Mouse (Mus musculus) kidney, embryonic 16.5 days (tissue): Measurements from ENCODE around the gene Pigk. TPM values are rescaled to one million over a fixed set of nuclear protein-coding genes. Genes with fewer than 3 reads are reported as not detected.

Experiments
- ATAC-seq: fragments of 200-750 bp; cut with Nextera tagmentation; 2 replicates; pipeline ENCODE4 v1.8.0; 2017; ENCODE audit warnings: moderate TSS enrichment; ENCODE audit not compliant: low FRiP score, low TSS enrichment
- H3K27ac ChIP-seq: fragments of 300-500 bp; sonication (generic); 2 replicates; pipeline ENCODE4 v1.5.1; 2014; ENCODE audit warnings: low read length
- H3K27me3 ChIP-seq: fragments of 300-500 bp; sonication (generic); 2 replicates; pipeline ENCODE4 v1.6.1; 2014; ENCODE audit warnings: low read length, control low read depth, mixed read lengths; ENCODE audit not compliant: insufficient read depth
- H3K36me3 ChIP-seq: fragments of 300-500 bp; sonication (generic); 2 replicates; pipeline ENCODE4 v1.6.1; 2014; ENCODE audit warnings: low read length, control low read depth, mixed read lengths; ENCODE audit not compliant: insufficient read depth
- H3K4me1 ChIP-seq: fragments of 300-500 bp; sonication (generic); 2 replicates; pipeline ENCODE4 v1.6.1; 2014; ENCODE audit warnings: low read length, control low read depth, mixed read lengths; ENCODE audit not compliant: insufficient read depth
- H3K4me2 ChIP-seq: fragments of 300-500 bp; sonication (generic); replicated peaks from 2 replicates; pipeline ENCODE4 v1.6.1; 2014; ENCODE audit warnings: low read depth, low read length
- H3K4me3 ChIP-seq: fragments of 300-500 bp; sonication (generic); 2 replicates; pipeline ENCODE4 v1.5.1; 2014; ENCODE audit warnings: mild to moderate bottlenecking, low read length
- H3K9ac ChIP-seq: fragments of 300-500 bp; sonication (generic); replicated peaks from 2 replicates; pipeline ENCODE4 v1.6.1; 2014; ENCODE audit warnings: low read length
- H3K9me3 ChIP-seq: fragments of 300-500 bp; sonication (generic); 2 replicates; pipeline ENCODE4 v1.6.1; 2016; ENCODE audit warnings: low read length, control low read depth
- WGBS: fragments of 180-500 bp; shearing (Covaris S2); extraction: QIAGEN DNeasy Blood & Tissue Kit; methylation state at CpG from one replicate; pipeline ENCODE4 v1.1.7; 2014; 5-methylcytosine and 5-hydroxymethylcytosine counted together
- polyA plus RNA-seq: library from polyadenylated mRNA; unstranded; fragments of >200 nt; fragmentation: Nextera tagmentation; extraction: Ambion mirVana; gene quantifications from 2 replicates; pipeline ENCODE4 v1.2.1, GENCODE M21; 2015

Gene Pigk
- polyA plus RNA-seq, 1 experiment from 2014 or later, result 43.9 TPM

DNA sequence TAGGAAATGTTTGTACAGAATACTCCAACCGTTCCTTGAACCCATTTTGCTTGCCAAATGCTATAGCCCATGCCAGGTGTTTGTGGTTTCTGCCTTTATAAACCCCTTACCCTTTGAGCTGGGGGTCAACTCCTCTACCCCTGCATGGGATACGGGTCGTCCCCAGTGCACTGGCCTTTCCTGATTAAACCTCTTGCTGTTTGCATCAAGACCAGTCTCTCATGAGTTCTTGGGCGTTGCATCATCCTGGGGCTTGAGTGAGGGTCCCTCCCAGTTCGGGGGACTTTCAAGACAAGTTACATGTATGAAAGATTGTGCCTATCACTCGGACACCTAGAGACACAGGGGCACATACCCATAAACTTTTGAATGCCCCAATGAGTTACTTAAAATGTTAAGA is 200.5 kb downstream of the Pigk start:
- Histone ChIP-seq H3K36me3 (no peaks in the 10 kb centered on the region), H3K4me2 (no peak overlapping the region), H3K9ac (no peak overlapping the region), H3K9me3 (no peaks in the 10 kb centered on the region), H3K27ac (no peak overlapping the region), H3K27me3 (no peaks in the 10 kb centered on the region), H3K4me1 (peaks cover 7% of the 10 kb centered on the region; the same call in 1 of the 2 replicates), H3K4me3 (no peak overlapping the region)
- ATAC-seq, result no peak
- WGBS, result 84% methylated on average over 6 of the region's 6 CpGs

DNA sequence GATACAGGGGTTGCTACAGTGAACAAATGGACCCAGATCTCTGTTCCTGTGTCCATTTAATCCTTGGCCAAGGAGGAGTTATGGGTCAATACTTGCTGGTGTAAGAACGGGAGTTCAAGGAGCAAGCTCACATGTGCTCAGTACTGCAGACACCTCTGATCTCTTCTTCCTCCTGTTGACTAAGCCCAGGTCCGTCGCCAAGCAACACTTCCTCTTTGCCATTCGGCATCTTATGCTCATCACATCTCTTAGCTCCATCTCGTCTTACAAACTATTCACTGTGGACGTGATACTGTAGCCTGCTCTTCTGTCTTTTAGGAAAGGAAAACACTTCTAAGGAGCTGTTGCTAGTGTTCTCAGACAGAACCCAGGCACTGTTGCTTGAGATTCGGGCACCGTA is 203.7 kb downstream of the Pigk start:
- Histone ChIP-seq H3K9ac (no peak overlapping the region), H3K4me1 (peaks cover 3% of the 10 kb centered on the region; the same call in 1 of the 2 replicates), H3K9me3 (no peaks in the 10 kb centered on the region), H3K27ac (no peak overlapping the region), H3K4me3 (no peak overlapping the region), H3K4me2 (no peak overlapping the region), H3K27me3 (no peaks in the 10 kb centered on the region), H3K36me3 (no peaks in the 10 kb centered on the region)
- 69% methylated on average over 8 of the region's 8 CpGs for WGBS
- ATAC-seq, result no peak

DNA sequence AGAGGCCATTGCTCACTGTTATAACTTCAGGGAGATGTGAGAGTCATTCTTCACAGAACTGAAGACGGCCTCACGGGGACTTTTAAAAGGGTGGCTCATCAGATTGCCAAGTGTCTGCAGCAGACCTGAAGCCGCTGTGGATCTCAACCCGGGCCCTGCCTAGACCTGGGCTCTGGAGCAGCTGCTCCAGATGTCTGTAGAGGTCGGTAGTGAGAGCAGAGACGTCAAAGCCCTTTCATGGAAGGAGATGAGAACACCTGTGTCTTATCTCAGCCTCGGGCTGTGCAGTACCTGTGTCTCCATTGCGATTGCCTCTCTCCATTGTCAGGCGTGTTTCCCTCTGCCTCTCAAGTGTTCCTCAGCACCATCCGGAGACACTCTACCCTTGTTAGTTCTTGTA is 205.2 kb downstream of the Pigk start:
- H3K4me1 ChIP-seq, result no peaks in the 10 kb centered on the region; the same call in 1 of the 2 replicates
- no peaks in the 10 kb centered on the region for H3K9me3 ChIP-seq
- H3K27me3 ChIP-seq, result no peaks in the 10 kb centered on the region
- WGBS, result 71% methylated on average over 10 of the region's 10 CpGs
- no peak overlapping the region for H3K4me3 ChIP-seq
- no peak overlapping the region for H3K4me2 ChIP-seq
- no peaks in the 10 kb centered on the region for H3K36me3 ChIP-seq
- no peak for ATAC-seq
- H3K27ac ChIP-seq, result no peak overlapping the region
- H3K9ac ChIP-seq, result no peak overlapping the region

DNA sequence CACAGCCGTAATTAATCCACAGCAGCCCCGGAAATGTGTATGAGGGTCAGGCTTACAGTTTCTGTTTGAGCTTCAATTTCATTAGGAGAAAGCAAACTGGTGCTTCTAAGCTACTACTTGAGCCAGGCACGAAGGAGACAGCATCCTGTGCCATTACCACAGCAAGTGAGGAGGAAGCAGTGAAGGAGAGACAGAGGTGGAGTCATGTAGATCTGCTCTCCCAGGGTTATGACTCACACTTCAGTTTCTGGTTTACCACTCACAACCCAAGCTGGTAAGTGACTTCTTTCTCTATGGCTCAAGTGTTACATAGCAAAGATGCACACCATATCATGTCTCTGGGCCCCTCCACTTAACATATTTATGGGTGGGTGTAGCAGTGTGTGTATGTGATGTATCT is 206.5 kb downstream of the Pigk start:
- Histone ChIP-seq H3K9ac (no peak overlapping the region), H3K27ac (no peak overlapping the region), H3K9me3 (no peaks in the 10 kb centered on the region), H3K4me1 (no peaks in the 10 kb centered on the region; the same call in 1 of the 2 replicates), H3K27me3 (no peaks in the 10 kb centered on the region), H3K4me2 (no peak overlapping the region), H3K4me3 (no peak overlapping the region), H3K36me3 (no peaks in the 10 kb centered on the region)
- 43% methylated on average over 3 of the region's 3 CpGs for WGBS
- ATAC-seq, result 0 out of 2 replicates have a peak, but pooled peaks have one; percentile 19

DNA sequence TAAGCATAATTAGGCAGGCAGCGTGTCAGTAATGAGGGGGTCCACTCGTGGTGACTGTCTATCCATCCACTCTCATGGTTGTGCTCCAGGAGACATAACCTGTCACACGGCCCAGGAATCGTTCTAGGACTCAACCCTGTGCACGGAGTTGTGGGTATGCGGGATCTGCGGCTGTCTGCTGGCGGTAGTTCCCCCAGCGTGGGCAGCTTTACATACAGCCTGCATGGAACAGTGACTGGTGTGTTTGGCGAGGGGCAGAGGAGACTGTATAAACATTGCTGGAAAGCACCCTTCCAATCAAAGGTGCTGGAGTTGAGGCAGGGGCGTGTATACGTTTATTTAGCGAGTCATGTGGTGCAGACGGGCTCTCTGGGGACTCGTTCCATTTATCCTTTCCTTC is 209.6 kb downstream of the Pigk start:
- Histone ChIP-seq H3K9ac (no peak overlapping the region), H3K27me3 (no peaks in the 10 kb centered on the region), H3K9me3 (no peaks in the 10 kb centered on the region), H3K4me3 (no peak overlapping the region), H3K36me3 (no peaks in the 10 kb centered on the region), H3K27ac (no peak overlapping the region), H3K4me2 (no peak overlapping the region), H3K4me1 (no peaks in the 10 kb centered on the region; the same call in 1 of the 2 replicates)
- 0 out of 2 replicates have a peak, but pooled peaks have one; percentile 19 for ATAC-seq
- 53% methylated on average over 15 of the region's 15 CpGs for WGBS

DNA sequence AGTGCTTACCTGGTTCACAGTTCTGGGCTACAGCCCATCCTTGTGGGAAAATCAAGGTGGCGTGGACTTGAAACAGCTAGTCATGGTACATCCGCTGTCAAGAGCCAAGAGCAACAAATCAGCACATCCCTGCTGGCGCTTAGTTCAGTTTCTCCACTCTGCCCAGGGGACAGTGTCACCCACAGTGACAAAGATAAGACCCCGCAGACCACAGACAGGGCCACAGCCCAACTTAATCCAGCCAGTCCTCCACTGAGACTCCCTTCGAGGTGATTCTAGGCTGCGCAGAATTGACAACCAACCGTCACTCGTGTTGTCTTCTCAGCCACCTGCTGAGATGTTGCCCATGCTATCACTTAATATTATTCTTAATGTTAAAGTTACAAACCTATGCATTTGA is 211.5 kb downstream of the Pigk start:
- WGBS, result 93% methylated on average over 8 of the region's 8 CpGs
- no peaks in the 10 kb centered on the region for H3K36me3 ChIP-seq
- ATAC-seq, result no peak
- no peaks in the 10 kb centered on the region for H3K9me3 ChIP-seq
- no peak overlapping the region for H3K9ac ChIP-seq
- H3K27ac ChIP-seq, result no peak overlapping the region
- no peak overlapping the region for H3K4me2 ChIP-seq
- H3K27me3 ChIP-seq, result no peaks in the 10 kb centered on the region
- H3K4me1 ChIP-seq, result peaks cover 4% of the 10 kb centered on the region; the same call in 1 of the 2 replicates
- H3K4me3 ChIP-seq, result no peak overlapping the region

DNA sequence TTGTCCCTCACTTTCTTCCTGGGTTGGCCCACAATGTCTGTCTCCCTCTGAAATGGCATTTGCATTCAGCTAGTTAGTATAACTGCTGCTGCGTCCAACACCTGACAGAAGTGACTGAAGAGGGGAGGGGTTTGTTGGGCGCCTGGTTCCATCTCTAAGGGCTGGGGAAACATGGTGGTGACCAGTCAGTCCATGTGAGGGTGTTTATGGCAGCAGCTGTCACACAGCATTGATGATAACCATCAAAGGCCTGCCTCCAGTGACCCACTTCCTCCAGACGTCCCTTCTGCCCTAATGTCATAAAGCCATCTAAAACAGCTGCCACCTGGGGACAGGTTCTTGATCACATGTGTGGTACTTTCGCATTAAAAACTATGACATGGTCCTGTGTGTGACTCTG is 212.3 kb downstream of the Pigk start:
- H3K27me3 ChIP-seq, result no peaks in the 10 kb centered on the region
- no peak overlapping the region for H3K27ac ChIP-seq
- no peak overlapping the region for H3K4me3 ChIP-seq
- no peak overlapping the region for H3K4me2 ChIP-seq
- H3K9ac ChIP-seq, result no peak overlapping the region
- H3K4me1 ChIP-seq, result peaks cover 4% of the 10 kb centered on the region; the same call in 1 of the 2 replicates
- no peaks in the 10 kb centered on the region for H3K9me3 ChIP-seq
- 62% methylated on average over 4 of the region's 4 CpGs for WGBS
- ATAC-seq, result no peak
- H3K36me3 ChIP-seq, result no peaks in the 10 kb centered on the region

DNA sequence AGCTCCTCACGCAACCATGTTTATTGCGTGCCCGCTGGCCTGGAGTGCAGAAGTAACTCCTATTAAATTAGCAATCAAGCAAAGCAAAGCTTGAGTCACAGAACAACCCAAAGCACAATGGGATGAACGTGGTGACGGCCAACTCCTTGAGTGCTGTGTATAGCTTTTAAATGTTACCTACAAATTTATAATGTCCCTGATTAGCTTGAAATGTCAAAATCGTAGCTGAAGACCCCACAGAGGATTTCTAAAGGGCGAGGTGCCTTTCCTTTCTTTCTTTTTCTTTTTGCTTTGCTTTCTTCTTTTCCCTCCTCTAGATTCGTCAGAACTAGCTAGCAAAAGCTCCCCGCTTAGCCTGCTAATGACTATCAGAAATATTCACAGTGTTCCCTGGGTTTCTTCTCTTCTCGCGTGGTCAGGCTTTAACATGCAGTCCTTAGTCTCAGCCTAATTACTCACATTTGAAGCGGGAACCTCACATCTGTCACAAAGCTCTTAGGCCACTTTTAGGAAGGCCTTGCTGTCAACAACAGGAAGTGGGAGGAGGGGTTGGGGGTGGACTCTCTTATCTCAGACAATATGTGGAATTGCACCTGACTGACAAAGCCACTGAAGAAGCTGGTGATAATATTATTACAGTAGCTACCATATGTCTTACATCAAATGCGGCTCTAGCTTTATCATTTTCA is 214.5 kb downstream of the Pigk start:
- ATAC-seq, result 0 out of 2 replicates have a peak, but pooled peaks have one; percentile 23
- Histone ChIP-seq H3K36me3 (no peaks in the 10 kb centered on the region), H3K9me3 (no peaks in the 10 kb centered on the region), H3K4me2 (no peak overlapping the region), H3K4me3 (no peak overlapping the region), H3K4me1 (peaks cover 4% of the 10 kb centered on the region; the same call in 1 of the 2 replicates), H3K27me3 (no peaks in the 10 kb centered on the region), H3K27ac (no peak overlapping the region), H3K9ac (no peak overlapping the region)
- 59% methylated on average over 13 of the region's 13 CpGs for WGBS

DNA sequence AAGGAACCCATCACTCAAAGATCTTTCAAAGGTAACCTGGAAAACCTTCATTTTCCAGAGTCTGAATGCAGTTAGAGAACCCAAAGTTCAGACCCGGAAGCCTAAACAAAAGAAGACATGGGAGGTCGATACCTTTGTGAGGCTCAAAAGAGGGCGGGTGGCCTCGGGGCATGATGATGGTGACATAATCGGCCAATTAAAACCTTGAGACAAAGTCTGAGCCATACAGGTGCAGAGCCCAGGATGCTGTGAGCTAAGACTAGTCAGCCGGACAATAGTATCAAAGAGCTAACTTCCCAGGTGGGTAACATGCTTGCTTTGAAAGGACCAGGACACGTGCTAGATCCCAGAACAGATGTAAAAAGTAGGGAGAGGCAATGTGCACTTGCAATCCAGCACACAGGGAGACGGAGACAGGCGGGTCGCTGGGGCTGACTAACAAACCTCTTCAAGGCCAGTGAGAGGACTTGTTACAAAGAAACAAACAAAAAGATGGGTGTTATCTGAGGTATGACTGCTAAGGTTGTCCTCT is 215.4 kb downstream of the Pigk start:
- H3K27ac ChIP-seq, result no peak overlapping the region
- ATAC-seq, result no peak
- 70% methylated on average over 10 of the region's 10 CpGs for WGBS

DNA sequence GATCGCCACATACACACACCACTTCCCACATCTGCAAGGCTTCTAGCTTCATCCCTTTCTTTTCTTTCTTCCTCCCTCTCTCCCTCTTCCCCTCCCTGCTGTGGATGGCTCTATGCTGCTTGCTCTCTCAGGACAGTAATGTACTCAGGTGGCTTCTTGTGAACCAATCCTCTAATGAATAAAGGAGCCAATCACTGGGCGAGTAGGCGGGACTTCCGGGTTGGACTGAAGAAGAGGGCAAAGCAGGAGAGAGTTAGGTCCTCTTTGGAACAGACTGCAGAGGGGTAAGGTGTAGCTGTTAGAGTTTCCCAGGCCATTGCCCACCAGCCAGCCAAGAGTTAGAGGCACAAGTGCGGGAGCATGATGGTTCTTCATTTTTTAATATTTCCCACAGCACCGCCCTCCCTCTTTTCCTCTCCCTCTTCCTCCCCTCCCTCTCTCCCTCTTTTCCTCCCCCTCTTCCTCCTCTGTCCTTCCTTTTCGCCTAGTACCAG is 215.9 kb downstream of the Pigk start:
- no peak overlapping the region for H3K4me3 ChIP-seq
- no peaks in the 10 kb centered on the region for H3K27me3 ChIP-seq
- no peak overlapping the region for H3K4me2 ChIP-seq
- peaks cover 4% of the 10 kb centered on the region; the same call in 1 of the 2 replicates for H3K4me1 ChIP-seq
- no peaks in the 10 kb centered on the region for H3K36me3 ChIP-seq
- no peak for ATAC-seq
- H3K27ac ChIP-seq, result no peak overlapping the region
- WGBS, result 85% methylated on average over 7 of the region's 7 CpGs
- no peak overlapping the region for H3K9ac ChIP-seq
- H3K9me3 ChIP-seq, result no peaks in the 10 kb centered on the region

More for the DNA sequence above, 215.4 kb downstream of the Pigk start:
- Histone ChIP-seq H3K4me1 (peaks cover 4% of the 10 kb centered on the region; the same call in 1 of the 2 replicates), H3K9me3 (no peaks in the 10 kb centered on the region), H3K27me3 (no peaks in the 10 kb centered on the region), H3K9ac (no peak overlapping the region), H3K4me2 (no peak overlapping the region), H3K36me3 (no peaks in the 10 kb centered on the region), H3K4me3 (no peak overlapping the region)
